Mouse (Mus musculus) c-Kit-positive CD71-positive TER-119-negative erythroid progenitor cells, embryonic 14.5 days (primary cell): ENCODE data around the gene Ly6g6e.

ENCODE experiments used
- DNase-seq: peaks from one replicate; pipeline ENCODE4 v3.0.0-alpha.2; 2013; ENCODE audit warnings: low read depth

The Ly6g6e gene

DNA sequence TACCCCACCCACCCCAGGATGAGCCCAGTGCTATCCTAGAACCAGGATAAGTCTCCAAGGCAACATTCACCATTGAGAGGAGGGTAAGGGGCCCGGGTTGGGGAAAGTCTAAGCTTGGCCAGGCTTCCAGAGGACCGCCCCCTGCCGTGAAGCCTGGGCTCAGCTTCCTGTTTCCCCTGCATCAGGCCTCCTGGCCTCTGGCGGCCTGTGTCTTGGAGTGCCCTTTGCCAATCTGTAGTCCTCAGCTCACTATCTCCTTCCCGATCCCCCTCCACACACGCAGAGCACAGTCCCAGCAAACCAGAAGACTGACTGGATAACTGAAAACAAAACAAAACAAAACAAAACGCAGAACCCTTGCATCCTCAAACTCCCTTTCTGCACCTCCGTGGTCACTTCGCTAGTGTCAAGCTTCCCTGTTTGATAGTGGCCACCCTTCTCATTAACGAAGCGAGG is 27.1 kb upstream of the Ly6g6e start, which contains the start of gene Clic1:
Gene Clic1 (plus strand): TSS at position 406 of the 456 bp plus-strand sequence.
- DNase-seq: no peak

DNA sequence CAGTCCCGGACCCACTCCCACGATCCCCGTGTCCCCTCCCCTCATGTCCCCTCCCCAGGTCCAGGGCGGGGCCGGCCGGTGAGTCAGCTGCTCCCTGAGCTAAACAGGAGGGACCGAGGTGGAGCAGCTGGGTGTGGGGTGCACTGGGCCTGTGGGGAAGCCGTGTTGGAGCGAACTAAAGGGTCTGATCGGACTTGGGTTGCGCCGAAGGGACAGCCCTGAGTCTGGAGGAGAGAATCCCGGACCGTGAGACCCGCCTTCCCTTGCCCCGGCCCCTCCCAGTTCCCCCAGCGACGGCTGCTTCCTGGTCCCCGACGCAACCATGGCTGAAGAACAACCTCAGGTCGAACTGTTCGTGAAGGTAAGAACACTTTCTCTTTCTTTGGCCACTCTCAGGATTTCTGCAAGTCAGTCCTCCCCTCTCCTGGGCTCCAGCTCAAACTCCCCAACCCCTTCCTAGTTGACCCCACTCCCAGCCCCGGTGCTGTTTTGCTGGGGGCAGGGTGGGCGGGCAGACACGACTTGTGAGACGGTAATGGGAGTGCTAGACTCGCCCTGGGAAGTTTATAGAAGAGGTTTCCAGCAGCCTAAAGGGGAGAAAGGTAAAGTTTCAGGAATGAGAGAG is 26.5 kb upstream of the Ly6g6e start:
- DNase-seq: no peak

DNA sequence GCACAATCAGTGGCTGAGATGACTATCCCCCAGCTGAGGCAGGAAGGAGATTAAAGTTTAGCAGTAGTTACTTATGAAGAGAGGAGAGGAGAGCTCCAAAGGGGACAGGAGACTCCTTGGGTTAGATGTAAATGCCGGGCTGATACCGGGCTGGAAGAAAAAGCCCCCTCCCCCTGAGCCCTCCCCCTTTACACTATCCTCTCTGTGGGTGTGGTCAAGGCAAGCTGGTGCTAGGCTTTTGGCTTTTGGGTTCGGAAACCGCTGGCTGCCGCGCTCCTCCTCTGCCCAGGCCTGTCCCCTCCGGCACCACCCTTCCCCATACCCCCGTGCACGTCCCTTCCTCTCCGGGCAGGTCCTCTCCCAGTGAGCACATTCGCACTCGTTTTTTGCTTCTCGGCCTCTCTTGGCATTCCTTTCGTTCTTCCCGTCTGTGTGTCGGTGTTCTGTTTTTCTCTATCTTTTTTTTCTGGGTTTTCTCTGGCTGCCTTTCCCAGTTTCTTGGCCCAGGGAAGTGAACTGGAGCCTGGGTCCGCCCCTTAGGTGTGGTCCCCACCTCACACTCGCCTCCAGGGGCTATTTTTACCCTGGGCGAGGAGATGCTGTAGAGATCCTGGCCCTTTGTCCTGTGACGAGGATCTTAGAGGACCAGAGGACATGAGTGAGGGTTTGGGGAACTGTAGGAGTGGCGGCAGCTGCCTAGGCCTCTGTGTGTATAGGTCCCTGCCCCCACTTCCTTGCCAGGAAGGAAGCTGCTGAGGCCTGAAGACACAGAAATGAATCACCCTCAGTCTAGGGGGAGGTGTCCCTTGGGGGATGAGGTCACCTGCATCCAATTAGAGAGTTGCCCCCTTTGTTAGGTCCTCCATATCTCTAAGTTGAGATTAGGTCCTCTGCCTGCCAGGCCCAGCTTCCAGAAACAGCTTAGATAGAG is 25.3 kb upstream of the Ly6g6e start:
- peak; percentile 73 for DNase-seq

DNA sequence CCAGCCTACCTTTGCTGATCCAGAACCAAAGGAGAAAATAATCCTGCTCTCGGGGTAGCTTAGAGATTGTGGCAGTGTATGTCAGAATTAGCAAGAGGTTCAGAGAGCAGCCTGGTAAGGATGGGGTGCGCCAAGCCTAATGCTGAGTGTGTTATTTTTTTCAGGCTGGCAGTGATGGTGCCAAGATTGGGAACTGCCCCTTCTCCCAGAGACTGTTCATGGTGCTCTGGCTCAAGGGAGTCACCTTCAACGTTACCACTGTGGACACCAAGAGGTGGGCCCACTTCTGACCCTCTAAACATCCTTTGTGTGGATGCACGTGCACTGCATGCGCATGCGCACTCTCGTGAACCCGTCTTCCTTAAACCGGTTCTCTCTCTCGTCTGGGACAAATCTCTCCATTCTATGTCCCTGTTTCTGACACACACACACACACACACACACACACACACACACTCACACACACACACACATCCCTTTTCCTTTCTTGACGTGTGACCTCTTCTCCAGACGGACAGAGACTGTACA is 24.4 kb upstream of the Ly6g6e start:
- DNase-seq: no peak

DNA sequence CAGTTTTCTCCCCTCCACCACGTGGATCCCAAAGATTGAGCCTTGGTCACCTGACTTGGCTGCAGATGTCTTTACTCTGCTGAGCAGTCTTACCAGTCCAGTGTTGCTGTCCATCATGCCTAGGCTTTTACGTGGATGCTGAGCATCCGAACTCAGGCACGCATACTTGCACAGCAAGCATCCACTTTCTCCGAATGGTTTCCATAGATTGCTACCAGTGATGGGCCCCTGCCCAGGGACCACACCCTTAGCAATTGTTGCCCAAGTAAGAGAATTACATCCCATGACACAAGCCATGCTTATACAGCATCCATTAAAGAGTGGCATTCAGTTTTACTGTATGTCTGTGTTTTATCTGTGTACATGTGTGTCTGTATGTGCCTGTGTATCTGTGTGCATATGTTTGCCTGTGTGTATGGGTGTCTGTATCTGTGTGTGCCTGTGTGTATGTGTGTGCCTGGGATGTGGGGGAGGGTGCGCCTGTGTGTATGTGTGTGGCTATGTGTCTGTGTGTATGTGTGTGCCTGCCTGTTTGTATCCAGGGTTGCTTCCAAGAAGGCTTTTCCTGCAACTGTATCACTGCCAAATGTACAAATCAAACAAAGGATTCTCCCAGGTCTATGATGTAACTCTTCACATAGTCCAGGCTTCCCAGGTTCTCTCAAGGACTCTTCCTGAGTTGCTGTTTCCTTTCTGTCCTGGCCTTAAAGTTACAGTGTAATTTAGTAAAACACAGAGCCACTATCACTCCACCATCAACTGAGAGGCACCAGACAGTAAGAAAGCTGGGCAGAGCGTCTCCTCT is 20.8 kb upstream of the Ly6g6e start:
- DNase-seq: no peak

DNA sequence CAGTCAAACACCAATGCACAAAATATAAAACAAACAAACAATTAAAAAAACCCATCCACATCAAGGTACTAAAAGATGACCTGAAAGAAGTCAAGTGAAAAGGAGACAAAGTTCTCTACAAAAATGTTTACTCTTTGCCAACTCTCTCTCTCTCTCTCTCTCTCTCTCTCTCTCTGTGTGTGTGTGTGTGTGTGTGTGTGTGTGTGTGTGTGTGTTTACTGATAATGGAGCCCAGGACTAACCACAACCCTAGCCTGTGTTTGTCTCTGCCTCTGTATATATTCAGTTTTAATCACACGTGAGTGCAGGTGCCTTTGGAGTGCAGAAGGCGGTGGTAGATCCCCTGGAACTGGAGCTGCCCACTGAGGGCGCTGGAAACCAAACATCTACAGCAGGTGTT is 19.6 kb upstream of the Ly6g6e start:
- DNase-seq: no peak

DNA sequence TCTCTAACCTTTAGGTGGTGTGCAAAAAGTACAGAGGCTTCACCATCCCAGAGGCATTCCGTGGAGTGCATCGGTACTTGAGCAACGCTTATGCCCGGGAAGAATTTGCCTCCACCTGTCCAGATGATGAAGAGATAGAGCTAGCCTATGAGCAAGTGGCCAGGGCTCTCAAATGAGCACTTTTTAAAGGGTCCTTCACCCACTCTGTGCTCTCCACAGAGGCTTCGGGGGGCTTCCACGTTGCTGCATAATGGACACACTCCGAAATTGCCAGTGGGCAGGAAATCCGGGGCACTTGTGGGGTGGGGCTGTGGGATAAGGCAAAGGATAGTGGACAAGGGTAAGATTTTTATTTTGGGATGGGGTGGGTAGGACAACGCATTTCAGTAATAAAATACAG is 18.4 kb upstream of the Ly6g6e start:
- no peak for DNase-seq

DNA sequence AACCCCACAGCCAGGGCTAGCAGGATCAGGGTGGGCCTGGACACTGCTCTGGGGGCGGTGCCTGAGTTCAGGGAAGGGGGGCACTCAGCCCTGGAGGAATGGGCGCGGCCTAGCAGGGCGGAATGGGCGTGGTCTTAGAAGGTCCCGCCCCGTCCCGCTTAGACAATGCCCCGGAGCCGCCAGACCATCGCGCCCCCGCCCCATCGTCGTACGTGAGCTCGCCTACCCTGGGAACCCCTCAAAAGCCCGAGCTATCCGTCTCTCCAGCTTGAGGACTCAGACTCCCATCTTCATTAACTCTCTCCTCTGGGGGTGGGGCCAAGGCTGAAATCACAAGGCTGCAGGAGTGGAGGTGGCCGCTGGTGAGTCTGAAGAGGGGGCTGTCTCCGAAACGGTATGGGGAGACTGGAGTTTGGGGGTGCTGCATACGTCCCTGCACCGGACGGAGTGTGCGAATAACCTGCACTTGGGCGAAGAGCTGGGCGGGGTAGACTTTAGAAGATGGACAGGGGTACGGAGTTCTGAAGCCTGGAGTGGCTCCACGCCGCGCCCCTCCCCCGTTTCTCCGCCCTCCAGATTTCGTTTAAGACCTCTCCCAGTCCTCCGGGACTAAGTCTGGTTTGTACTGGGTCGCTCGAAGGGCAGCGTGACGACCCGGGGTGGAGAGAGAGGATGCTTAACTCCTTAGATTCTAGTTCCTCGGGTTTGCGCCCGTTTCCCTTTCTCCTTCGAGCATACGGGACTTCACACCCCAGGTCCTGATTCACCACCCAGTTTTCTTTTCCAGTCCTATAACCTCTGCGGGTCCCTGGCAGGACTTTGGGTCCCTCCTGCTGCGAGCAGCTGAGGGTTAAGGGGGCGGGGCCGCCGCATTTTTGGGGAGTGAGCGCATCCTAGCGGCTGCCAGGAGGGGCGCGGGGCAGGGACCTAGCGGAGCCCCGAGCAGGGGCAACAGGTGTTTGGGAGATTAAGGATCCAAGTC is 17.5 kb upstream of the Ly6g6e start, which contains the start of gene Ddah2:
Gene Ddah2 (plus strand): TSS at position 125 of the 982 bp plus-strand sequence.
- no peak for DNase-seq

DNA sequence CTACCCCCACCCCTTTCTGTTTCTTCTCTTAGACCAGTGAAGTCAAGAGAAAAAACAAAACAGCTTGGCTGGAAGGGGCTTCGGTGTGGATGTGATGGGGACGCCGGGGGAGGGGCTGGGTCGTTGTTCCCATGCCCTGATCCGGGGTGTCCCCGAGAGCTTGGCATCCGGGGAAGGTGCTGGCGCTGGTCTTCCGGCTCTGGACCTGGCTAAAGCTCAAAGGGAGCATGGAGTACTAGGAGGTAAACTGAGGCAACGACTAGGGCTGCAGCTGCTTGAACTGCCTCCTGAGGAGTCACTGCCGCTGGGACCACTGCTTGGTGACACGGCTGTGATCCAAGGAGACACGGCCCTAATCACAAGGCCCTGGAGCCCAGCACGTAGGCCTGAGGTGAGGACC is 16.6 kb upstream of the Ly6g6e start:
- DNase-seq: no peak

DNA sequence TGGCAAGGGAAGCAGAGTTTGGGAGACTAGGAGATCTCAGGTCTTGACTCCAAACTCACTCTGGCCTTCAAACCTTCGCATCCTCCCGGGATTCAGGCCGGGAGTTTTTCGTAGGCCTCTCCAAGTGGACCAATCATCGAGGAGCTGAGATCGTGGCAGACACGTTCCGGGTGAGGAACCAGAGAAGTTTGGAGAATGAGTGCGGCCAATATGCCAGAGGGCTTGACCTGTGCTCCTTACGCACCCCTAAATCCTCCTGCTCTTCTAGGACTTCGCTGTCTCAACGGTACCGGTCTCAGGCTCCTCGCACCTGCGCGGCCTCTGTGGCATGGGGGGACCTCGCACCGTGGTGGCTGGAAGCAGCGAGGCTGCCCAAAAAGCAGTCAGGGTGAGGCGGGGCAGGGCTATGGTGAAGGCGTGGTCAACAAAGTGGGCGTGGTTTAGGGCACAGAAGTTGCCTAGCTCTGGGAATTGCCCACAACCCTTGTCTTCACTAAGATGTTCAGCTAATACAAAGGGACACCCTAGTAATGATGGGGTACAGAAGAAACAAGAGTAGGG is 15.9 kb upstream of the Ly6g6e start:
- DNase-seq: no peak

DNA sequence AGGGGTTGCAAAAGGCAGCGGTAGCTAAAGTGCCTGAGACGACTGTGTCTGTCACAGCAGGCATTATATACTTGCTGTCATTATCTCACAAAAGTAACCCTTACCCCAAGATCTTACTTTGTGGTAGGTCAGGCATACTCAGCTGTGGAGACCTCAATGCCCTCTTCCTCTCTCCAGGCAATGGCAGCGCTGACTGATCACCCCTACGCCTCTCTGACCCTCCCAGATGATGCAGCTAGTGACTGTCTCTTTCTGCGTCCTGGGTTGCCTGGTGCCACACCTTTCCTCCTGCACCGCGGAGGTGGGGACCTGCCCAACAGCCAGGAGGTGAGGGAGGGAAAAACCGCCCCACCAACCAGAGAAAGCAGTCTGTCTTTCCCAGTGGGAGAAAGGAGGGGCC is 15.4 kb upstream of the Ly6g6e start:
- DNase-seq: no peak

DNA sequence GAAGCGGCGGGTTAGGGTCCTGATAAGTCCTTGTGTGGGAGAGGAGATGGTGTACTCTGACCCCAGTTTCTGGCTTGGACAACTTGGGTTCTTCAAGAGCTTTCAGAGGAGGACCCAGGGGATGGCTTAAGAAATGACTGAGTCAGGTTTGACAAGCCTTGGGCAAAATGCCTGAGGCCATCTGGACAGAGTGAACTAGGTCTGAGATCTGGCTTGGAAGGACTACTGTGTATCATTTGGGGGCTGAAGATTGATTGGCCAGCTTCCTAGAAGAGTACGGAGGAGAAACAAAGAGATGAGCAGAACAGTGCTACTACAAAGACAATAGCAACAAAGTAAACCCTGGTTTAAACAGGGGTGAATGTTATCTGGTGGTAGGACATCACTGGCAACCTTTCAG is 13.2 kb upstream of the Ly6g6e start:
- DNase-seq: no peak

DNA sequence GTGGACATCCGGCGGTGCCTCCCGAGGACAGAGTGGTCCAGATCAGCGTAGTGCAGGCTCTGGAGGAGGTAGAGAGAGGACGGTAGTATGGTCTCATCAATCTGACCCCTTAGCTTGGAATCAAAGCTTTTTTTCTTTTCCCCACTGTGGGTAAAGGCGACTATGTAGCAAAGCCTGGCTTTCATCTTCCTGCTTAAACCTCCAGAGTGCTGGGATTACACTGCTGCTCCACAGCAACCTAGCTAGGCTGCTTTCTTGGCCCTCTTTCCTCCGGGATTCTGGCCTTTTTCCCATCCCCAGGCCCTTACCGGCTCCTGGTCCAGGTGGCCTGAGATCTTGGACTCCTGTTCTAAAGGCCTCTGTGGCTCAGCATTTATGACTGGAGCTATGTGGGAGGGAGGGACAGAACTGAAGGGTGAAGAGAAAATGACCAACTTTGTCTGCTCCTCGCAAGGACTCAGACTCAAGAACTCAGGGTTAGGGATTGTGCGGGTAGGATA is 12.3 kb upstream of the Ly6g6e start:
- no peak for DNase-seq

DNA sequence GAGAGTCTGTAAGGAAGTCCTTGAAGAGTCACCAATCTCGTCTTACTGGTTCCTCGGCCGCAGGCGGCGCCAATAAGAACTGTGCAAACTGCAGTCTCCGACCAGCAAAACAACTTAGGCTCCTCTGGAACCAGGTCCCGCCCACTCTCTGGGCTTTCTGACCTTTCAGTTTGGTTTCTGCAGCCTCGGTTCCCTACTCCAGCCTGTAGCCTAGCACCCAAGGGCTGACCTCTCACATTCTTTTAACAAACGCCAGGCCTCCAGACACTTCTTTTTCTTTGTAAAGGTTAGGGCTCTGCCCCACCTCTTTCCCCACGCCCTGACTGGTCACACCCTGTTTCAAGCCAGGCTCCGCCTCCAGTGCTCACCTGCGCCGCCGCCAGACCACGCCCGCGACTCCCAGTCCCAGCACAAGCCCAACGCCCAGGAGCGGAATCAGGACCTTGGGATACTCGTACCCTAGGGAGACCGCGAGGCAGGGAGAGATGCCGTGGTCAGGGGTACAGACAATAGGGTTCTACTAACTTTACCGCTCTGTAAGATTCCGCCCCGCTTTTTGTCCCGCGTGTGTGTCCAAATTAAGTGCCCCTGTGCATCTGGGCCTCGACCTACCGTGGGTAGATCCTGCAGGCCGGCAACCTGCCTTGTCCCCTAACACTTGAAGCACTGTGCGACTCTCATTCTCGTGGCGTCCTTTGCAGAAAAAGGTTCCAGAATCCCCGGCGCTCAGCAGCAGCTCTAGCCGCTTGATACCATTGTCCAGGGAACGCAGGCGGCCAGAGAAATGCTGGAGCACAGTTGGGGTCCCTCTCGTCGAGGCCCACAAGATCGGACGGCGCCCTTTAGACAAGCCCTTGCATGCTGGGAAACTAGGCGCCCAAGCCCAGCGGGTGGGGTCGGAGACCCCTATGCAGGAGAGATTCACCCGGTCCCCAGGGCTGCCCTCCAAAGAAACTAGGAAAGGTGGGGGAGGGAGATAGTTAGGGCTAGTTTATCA is 11.5 kb upstream of the Ly6g6e start, which contains the start of gene Ly6g6c:
Gene Ly6g6c (plus strand): TSS at position 438 of the 997 bp plus-strand sequence.
- DNase-seq: no peak

DNA sequence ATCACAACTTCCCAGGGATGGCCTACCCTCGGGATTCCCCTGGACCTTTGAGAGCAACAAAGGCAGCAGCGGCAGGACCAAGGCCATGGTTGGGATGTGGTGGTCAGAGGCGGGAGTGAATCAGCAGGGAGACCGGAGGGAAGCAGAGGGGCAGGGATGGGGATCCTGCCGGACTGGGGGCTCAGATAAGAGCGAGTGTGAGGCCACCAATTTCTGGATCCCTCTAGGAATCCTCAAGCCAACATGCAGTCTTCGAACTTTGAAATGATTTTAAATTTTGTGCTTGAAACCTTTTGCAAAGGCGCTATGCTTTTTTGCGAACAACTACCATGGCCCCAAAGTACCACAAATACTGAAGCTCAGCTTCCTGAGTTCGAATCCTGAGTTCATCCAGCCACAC is 10.6 kb upstream of the Ly6g6e start, which contains the start of gene Mpig6b:
Gene Mpig6b (minus strand): TSS at position 101 of the 400 bp plus-strand sequence.
- no peak for DNase-seq

DNA sequence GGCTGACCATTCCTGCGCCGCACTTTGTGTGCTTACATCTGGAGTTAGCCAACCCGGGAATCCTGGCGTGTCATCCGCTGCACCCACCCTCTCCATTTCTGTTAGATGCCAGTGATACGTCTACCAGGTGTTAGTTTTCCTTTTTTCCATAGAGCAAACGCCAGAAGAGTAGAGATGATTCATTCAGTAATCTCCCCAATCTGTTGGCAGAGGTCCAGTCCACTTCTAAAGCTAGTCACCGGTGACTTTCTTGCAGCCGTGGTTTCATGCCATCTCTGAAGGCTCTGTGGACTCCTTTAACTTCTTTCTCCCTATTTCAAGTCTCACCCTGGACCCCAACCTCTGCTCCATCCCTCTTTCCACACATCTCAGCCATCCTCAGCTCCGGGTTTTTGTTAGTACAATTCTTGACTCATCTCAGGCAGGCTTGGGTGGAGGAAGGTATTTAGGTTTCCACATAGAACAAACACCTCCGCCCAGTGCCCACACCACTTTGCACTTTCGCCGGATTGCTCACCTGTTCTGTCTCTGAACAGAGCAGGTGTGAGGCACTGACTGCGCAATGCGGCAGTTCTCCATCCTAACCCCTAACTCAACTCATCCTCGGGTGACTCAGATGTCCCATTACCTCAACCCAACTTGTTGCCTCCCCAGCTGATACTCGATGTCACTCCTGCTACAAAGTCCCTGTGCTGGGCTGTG is 8.3 kb upstream of the Ly6g6e start:
- DNase-seq: no peak

DNA sequence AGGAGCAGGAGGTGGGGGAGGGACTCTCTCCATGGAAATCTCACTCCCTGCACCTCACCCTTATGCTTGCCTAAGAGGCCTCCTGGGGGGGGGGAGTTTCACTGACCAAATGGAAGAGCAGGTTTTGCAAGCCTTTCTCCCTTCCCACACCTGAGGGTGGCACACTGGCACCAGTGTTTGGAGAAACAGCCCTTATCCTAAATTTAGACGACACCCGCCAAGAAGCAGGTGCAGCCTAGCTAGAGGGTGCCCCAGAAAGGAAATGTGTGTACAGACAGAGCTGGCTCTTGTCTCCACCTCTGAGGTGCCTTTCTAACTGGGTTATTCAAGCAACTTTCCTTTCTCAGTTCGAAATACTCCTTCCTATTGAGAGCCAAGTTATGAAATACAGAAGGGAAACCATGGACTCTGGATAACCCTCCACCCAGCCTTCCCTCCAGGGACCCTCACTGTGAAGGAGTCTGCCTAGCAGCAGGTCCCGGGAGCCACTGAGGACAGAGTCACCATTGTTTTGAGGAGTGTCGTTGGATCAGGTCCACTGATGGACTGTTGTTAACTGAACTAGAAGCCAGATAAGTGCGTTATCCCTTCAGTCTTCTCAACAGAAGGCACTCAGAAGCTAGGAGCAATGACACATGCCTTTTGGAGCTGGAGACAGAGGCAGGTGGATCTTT is 6.0 kb upstream of the Ly6g6e start:
- no peak for DNase-seq

DNA sequence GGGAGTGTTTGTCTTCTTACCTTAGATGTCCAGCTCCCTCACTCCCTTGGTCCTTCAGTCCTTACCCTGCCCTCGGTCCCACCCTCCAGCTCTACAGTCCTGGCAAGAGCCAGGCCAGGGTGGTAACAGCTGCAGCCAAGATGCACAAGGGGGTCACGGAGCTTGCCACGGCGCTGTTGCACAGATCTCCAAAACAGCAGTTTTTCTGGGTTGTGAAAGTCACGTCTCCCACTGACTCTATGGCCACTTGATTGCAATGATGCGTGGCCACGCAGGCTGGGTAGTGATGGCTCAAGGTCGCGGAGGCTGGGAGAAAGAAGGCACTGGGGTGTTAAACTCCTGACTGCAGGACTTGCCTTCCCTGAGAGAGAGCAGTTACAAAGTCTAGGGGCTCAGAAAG is 5.2 kb upstream of the Ly6g6e start:
- no peak for DNase-seq
